Mouse (Mus musculus): ENCODE data around the gene Ep300.
"Not testable (repeated sequence)": the region's sequence is repeated elsewhere in the genome, so short reads cannot be mapped to it uniquely, and the experiment has no call there.

The Ep300 gene

DNA sequence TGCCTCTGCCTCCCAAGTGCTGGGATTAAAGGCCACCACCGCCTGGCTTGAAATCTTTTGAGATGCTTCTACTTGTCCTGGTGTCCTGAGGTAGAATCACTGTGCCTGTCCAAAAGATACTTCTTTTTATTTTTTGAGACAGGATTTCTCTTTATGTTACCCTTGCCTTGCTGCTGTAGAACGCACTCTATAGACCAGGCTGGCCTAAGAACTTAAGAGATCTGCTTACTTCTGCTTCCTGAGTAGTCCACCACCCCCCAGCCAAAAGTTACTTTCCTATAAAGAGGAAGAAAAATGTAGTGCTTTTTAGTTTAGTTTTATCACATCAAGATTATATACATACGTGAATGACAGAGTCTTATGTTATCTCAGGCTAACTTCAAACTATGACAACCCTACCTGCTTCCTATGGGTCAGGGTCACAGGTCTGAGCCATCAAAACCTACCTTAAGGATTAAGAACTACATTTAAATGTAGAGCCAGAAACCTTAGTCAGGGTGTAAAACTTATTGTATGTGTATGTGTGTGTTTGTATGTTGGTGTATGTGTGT is 9.1 kb downstream of the Ep300 start:
- no peak for DNase-seq (ENCODE audit: low spot score in 2 of 2)

DNA sequence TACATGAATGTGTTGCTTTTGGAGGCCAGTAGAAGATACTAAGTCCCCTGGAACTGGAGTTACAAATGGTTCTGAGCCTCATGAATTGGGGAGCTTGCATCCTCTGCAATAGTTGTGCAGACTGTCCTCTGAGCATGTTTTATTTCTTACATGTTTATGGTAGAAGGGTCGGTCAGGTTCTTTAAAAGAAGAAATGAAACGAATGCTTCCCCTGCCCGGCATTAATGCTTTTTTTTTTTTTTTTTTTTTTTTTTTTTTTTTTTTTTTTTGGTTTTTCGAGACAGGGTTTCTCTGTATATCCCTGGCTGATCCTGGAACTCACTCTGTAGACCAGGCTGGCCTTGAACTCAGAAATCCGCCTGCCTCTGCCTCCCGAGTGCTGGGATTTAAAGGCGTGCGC is 13.6 kb downstream of the Ep300 start:
- not testable (repeated sequence) for DNase-seq (ENCODE audit: low spot score in 2 of 2)

DNA sequence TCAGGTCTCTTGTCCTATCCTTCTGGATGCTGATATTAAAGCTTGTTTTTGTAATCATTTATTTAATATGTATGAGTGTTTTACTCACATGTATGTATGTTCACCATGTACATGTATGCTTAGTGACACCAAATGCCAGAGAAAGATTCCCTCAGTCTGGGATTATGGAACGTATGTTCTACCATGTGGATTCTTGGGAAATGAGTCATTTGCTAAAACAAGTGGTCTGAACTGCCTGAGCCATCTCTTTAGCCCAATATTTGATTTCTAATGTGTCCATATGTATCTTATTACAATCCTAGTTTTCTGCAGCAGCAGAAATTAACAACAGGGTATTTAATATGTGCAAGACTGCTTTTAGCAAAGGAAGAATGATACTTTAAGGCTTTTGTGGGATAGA is 20.1 kb downstream of the Ep300 start:
- no peak for DNase-seq (ENCODE audit: low spot score in 2 of 2)

DNA sequence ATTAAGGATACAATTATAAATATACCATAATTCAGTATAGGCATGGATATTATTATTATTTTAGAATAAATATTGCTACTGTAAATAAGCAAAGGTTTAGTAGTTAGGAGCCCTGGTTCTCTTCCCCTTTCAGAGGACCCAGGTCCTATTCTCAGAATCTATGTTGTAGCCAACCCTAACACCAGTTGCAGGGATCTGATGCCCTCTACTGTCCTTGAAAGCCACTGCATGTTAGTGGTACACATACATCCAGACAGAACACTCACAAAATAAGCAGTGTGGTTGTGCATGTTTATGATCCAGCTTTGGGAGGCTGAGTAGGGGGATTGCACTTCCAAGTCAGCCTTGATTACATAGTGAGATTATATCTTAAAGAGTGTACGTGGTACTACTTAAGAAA is 21.5 kb downstream of the Ep300 start:
- DNase-seq (ENCODE audit: low spot score in 2 of 2): no peak

DNA sequence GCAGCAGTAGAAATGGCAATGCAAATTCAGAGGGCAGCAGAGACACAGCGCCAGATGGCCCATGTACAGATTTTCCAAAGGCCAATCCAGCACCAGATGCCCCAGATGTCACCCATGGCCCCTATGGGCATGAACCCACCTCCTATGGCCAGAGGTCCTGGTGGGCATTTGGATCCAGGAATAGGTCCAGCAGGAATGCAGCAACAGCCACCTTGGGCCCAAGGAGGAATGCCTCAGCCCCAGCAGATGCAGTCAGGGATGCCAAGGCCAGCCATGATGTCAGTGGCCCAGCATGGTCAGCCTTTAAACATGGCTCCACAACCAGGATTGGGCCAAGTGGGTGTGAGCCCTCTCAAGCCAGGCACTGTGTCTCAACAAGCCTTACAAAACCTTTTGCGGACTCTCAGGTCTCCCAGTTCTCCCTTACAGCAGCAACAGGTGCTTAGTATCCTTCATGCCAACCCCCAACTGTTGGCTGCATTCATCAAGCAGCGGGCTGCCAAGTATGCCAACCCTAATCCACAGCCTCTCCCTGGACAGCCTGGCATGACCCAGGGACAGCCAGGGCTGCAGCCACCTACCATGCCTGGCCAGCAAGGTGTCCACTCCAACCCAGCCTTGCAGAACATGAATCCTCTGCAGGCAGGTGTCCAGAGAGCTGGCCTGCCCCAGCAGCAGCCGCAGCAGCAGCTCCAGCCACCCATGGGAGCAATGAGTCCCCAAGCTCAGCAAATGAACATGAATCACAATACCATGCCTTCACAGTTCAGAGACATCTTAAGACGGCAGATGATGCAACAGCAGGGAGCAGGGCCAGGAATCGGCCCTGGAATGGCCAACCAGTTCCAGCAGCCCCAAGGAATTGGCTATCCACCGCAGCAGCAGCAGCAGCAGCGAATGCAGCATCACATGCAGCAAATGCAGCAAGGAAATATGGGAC is 64.6 kb downstream of the Ep300 start:
- no peak for DNase-seq (ENCODE audit: low spot score in 2 of 2)

GRCm38 (mm10) chr15:81650636-81651035 is 65.5 kb downstream of the Ep300 start:
- no peak for DNase-seq (ENCODE audit: low spot score in 2 of 2)

DNA sequence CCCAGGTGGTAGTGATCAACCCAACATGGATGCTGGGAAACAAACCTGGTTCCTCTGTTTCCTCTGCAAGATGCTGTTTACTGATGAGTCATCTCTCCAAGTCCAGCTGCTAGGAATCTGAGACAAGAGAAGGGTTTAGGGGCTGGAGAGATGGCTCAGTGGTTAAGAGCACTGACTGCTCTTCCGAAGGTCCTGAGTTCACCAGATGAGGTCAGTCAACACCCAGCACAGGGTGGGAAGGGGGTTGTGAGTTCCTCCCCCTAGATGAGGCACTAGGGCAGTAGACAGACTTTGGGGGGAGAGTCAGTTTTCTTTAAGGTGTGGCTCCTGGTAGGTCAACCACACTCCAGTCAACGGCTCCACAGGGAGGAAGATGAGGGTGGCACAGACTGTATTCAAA is 76.5 kb downstream of the Ep300 start:
- no peak for DNase-seq (ENCODE audit: low spot score in 2 of 2)

- no peak for DNase-seq (ENCODE audit: low spot score in 2 of 2)
Observed at GRCm38 (mm10) chr15:81663281-81663680, 78.1 kb downstream of the Ep300 start.

DNA sequence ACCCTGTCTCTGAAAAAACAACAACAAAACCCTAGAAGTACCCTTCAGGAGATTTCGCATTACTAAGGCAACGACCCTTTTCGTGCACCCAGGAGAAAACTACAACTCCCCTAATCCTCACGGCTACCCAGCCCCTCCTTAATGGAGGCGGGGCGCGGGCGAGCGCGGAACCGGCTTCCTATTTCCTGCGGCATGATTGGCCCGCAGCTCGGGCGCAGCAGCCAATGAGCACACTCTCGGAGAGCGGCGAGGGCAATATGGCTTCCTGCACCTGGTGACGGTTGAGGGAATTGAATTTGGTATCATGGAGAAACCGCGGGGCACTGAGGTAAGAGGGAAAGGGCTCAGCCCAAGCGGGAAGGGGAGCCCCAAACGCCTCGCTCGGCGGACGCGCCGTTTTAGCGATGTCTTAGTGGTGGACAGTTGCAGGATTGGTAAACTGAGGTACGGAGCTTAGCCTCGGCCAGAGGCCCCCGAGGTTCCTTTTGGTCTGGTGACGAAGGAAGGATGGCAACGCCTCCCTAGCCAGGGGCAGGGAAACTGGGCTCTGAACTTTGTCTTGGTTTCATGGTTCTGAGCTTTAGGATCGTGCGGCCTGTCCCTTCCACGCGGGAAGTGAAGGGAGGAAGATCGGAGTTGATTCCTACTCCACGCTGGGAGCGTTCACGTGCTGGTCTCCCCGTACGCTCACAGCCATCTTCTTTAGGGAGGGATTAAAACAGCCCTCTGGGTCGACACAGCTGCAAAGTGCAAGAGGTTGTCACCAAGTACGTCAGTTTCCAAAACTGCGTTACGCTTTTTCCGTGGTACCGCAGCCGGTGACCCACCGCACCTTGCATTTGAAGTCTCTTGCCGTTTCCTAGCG is 78.8 kb downstream of the Ep300 start, which contains the start of gene L3mbtl2:
Gene L3mbtl2 (plus strand): TSS at position 193 of the 865 bp plus-strand sequence.
- peak; percentile 82 to 93 for DNase-seq (ENCODE audit: low spot score in 2 of 2)

DNA sequence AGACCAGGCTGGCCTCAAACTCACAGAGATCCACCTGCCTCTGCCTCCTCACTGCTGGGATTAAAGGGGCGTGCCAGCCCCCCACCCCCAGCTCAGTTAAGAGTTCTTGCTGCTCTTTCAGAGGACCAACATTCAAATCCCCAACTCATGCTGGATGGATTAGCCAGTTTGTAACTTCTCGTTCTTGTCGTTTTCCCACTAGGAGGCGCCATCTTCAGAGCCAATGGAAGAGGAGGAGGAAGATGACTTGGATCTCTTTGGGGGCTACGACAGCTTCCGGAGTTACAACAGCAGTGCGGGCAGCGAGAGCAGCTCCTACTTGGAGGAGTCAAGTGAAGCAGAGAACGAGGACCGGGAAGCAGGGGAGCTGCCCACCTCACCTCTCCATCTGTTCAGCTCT is 81.8 kb downstream of the Ep300 start:
- DNase-seq (ENCODE audit: low spot score in 2 of 2): no peak

DNA sequence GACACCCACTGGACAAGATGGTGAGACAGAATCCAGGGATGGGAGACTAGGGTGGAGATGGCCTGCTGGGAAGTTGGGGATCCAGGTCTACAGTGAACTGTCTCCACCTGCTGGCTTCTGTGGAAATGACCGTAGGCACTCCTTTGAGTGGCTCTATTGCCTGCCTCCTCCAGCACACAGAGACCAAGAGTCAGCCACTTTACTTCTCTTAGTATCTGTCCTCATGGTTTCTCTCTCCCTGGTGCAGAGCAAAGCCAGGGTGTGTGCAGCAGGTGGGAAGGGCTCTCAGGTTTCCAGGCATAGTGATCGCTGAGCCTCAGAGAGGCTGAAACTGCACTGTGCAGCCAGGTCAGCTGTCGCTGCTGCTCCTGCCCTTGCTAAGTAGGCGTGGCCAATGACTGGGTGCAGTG is 85.1 kb downstream of the Ep300 start:
- DNase-seq (ENCODE audit: low spot score in 2 of 2): peak in 1 of 2 experiments; percentile 38

- DNase-seq (ENCODE audit: low spot score in 2 of 2): no peak
Observed at GRCm38 (mm10) chr15:81676637-81677036, 91.5 kb downstream of the Ep300 start.

DNA sequence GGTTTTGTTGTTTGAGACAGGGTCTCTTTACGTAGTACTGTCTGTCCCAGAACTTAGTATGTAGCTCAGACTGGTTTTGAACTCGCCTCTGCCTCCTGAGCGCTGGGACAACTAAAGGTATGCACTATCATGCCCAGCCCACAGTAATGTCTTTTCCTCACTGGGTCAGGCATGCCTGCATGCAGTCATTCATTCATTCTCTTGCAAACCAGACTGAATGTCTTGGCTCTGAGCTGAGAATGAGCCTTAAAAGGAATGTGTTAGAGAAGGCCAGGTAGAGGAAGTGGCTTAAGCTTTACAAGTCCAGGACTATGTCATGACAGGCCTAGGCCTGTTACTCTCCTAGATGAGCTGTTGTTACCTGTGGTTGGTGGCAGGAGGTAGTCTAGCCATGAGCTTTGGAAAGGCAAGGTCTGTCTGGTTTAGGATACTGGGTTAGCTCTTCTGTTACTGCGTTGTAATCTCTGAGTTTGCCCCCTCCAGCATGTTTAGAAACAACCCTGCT is 95.2 kb downstream of the Ep300 start:
- no peak for DNase-seq (ENCODE audit: low spot score in 2 of 2)

GRCm38 (mm10) chr15:81693366-81693966 is 108.3 kb downstream of the Ep300 start:
- no peak for DNase-seq (ENCODE audit: low spot score in 2 of 2)

DNA sequence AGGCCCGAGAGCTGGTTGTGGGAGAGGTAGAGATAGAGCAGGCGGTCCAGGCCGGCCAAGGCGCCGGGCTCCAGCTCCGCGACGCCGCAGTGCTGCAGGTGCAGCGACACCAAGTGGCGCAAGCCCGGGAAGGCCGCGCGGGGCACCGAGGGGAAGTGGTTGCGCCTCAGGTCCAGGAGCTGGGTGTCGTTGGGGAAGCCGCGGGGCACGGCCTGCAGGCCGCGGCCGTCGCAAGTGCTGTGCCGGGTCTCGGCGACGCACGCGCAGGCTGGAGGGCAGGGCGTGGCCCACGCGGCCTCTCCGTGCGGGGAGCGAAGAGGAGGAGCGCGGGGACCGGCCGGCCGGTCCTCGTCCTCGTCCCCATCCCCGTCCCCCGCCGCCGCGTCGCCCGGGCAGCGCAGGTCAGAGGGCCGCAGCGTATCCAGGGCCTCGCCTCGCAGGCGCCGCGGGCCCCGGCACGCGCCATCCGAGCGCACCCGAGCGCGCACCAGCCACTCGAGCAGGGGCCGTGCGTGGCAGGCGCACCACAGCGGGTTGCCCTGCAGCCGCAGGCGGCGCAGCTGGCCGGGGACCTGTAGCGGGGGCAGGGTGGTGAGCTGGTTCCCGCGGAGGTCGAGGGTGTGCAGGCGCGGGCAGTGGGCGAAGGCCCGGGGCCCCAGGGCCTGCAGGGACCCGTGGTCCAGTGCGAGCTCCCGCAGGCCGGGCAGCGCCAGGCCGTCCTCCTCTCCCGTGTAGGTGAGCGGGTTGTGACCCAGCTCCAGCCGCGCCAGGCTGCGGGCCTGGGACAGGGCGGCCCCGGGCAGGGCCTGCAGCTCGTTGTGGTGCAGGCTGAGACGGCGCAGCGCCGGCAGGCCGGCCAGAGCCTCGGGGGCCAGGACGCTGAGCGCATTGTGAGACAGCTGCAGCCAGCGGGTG is 109.1 kb downstream of the Ep300 start:
- peak in 1 of 2 experiments; percentile 74 for DNase-seq (ENCODE audit: low spot score in 2 of 2)

DNA sequence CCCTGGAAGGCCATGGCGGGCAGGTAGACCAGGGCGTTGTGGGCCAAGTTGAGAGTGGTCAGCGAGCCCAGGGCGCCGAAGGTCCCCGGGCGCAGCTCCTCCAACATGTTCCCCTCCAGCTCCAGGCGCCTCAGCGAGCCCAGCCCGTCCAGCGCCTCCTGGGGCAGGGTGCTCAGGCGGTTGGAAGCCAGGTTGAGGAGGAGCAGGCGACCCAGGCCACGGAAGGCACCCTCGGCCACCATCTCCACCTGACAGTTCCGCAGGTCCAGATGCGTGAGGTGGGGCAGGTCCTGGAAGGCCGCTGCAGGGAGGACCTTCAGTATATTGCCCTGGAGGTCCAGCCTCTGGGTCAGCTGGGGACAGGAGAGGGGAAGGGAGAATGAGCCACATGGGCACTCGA is 109.7 kb downstream of the Ep300 start:
- DNase-seq (ENCODE audit: low spot score in 2 of 2): no peak

GRCm38 (mm10) chr15:81697175-81697574 is 112.0 kb downstream of the Ep300 start, which contains the start of gene Chadl:
Gene Chadl, minus strand, starts transcription at chr15:81697287.
- DNase-seq (ENCODE audit: low spot score in 2 of 2): peak in 1 of 2 experiments; percentile 24

- peak in 1 of 2 experiments; percentile 36 for DNase-seq (ENCODE audit: low spot score in 2 of 2)
Observed at GRCm38 (mm10) chr15:81697847-81698246, 112.7 kb downstream of the Ep300 start.

DNA sequence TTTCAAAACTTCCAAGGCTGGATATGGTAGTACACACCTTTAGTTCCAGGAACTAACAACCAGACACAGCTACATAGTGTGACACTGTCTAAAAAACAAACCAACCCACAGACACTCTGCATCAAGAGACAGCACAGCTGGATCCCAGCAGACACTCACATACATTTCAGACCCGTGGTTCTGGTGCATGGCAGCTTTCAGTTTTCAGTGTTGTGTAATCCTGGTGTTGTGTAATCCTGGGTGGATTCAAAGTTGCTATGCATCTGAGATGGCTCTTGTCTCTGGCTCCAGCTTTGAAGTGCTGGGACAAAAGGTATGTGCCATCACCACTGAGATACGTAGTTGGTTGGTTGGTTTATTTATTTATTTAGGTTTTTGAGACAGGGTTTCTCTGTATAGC is 113.4 kb downstream of the Ep300 start:
- no peak for DNase-seq (ENCODE audit: low spot score in 2 of 2)

- DNase-seq (ENCODE audit: low spot score in 2 of 2): no peak
Observed at GRCm38 (mm10) chr15:81700161-81700560, 115.0 kb downstream of the Ep300 start.

Measured in left cerebral cortex, adult 9 months (tissue).